16 mouse cellular contexts compared by ENCODE assay signal in the genomic region with DNA sequence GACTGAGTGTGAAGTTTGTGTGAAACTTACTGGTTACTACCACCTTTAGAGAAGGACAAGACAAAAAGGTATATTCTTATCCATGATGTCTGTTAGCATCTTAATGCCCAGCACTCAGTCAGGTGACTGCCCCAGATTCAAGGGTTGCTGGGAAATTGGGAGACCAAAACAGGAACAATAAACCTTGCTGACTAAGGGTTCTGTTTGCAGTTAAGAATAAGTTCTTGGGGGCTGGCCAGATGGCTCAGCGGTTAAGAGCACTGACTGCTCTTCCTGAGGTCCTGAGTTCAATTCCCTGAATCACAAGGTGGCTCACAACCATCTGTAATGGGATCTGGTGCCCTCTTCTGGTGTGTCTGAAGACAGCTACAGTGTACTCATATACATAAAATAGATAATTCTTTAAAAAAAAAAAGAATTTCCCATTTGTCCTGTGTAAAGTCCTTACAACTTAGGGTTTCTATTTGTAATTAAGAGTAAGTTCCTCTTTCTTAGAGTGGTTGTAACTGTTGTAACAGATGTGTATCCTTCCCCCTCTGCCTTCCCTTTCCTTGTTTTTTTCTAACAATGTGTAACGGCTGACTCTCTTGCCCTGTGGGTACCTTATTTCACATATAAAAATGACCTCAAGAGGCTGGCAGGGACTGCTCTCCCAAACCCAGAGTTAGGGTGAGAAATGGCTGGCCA. TPM values are rescaled to one million over a fixed set of nuclear protein-coding genes. Genes with fewer than 3 reads are reported as not detected.
DNase-seq lines count a peak whose midpoint lies in the region; ATAC-seq and TF ChIP-seq lines count a peak whose summit lies in the region.
"Had no signal": no experiment of that assay in that cellular context is flagged by ENCODE, and none has a peak within 500 bp of the region (broad histone marks: within the 10 kb centered on the region; RNA-seq: fewer than 3 reads in every experiment).

No protein-coding gene starts in this region.

- H3K9ac ChIP-seq in kidney, embryonic 16.5 days (replicated peaks; ENCODE audit: low read length), result 0 out of 2 replicates have a peak overlapping the region, but pooled peaks have one; percentile 12
- peak overlapping the region; percentile 28; the same call in 1 of the 2 replicates for H3K9ac ChIP-seq in MEL (ENCODE audit: control insufficient read depth, low read depth, low read length, poor library complexity, severe bottlenecking)
- H3K9ac ChIP-seq in hindbrain, embryonic 14.5 days, result no peak overlapping the region
- H3K9ac ChIP-seq in hindbrain, embryonic 13.5 days, result no peak overlapping the region
- H3K9ac ChIP-seq: embryonic facial prominence, embryonic 15.5 days; forebrain, embryonic 15.5 days had no signal

- ATAC-seq in kidney, embryonic 16.5 days (ENCODE audit: low FRiP score, low TSS enrichment), result no peak
- peak; percentile 16 for ATAC-seq in common myeloid progenitor, adult 5-6 weeks (replicated peaks; ENCODE audit: low read depth, poor library complexity, severe bottlenecking)
- peak; percentile 40 for ATAC-seq in megakaryocyte progenitor cell, adult 5-6 weeks (replicated peaks; ENCODE audit: poor library complexity)
- ATAC-seq in hindbrain, embryonic 14.5 days (ENCODE audit: low FRiP score), result no peak
- ATAC-seq in hindbrain, embryonic 13.5 days (ENCODE audit: low FRiP score), result no peak
- ATAC-seq: activated CD4-positive, CD25-positive, alpha-beta regulatory T cell, adult 4 months; forebrain, embryonic 15.5 days; inflammation-experienced regulatory T-cells, adult 6 months had no signal

- TF ChIP-seq RAD21 in MEL (IDR thresholded peaks at IDR 0.05; ENCODE audit: low read depth, low read length), result no peak

- 65% methylated on average over 2 of the region's 2 CpGs for WGBS in kidney, embryonic 16.5 days
- WGBS in hindbrain, embryonic 14.5 days, result 72% methylated on average over 2 of the region's 2 CpGs
- 83% methylated on average over 2 of the region's 2 CpGs for whole genome bisulfite sequencing in hindbrain, embryonic 13.5 days

- no peaks in the 10 kb centered on the region for H3K27me3 ChIP-seq in kidney, embryonic 16.5 days (ENCODE audit: insufficient read depth, low read length)
- H3K27me3 ChIP-seq in MEL (ENCODE audit: control insufficient read depth in 1 of 2, insufficient read depth in 2 of 2, low read length in 2 of 2), result no peaks in the 10 kb centered on the region
- H3K27me3 ChIP-seq in hindbrain, embryonic 14.5 days (ENCODE audit: control insufficient read depth, insufficient read depth, low read length), result no peaks in the 10 kb centered on the region; the same call in 1 of the 2 replicates
- peaks cover 18% of the 10 kb centered on the region for H3K27me3 ChIP-seq in hindbrain, embryonic 13.5 days
- H3K27me3 ChIP-seq: embryonic facial prominence, embryonic 15.5 days; forebrain, embryonic 15.5 days had no signal

- no peak overlapping the region for H3K4me2 ChIP-seq in kidney, embryonic 16.5 days (replicated peaks; ENCODE audit: low read depth, low read length)
- H3K4me2 ChIP-seq in hindbrain, embryonic 14.5 days (replicated peaks), result no peak overlapping the region
- H3K4me2 ChIP-seq in hindbrain, embryonic 13.5 days, result no peak overlapping the region
- H3K4me2 ChIP-seq: embryonic facial prominence, embryonic 15.5 days; forebrain, embryonic 15.5 days had no signal

- peak; percentile 78 to 81 for TF ChIP-seq EP300 in MEL (IDR thresholded peaks at IDR 0.05; ENCODE audit: low read depth in 1 of 2, low read length in 2 of 2)

- peak in 2 of 3 experiments; percentile 12 to 34; a peak in 1 of 6 replicates for TF ChIP-seq CTCF in MEL (IDR thresholded peaks at IDR 0.05 in 2 of 3, conservative IDR thresholded peaks at IDR 0.05 in 1 of 3; ENCODE audit: control insufficient read depth in 1 of 3, insufficient read depth in 1 of 3, low read depth in 2 of 3, low read length in 3 of 3, poor library complexity in 1 of 3, severe bottlenecking in 1 of 3)

- H3K36me3 ChIP-seq in kidney, embryonic 16.5 days (ENCODE audit: insufficient read depth, low read length), result no peaks in the 10 kb centered on the region
- peaks cover 0 to 40% of the 10 kb centered on the region in 2 experiments; a peak in 2 of 4 replicates for H3K36me3 ChIP-seq in MEL (ENCODE audit: control insufficient read depth in 1 of 2, insufficient read depth in 2 of 2, low read length in 2 of 2)
- H3K36me3 ChIP-seq in hindbrain, embryonic 14.5 days (replicated peaks; ENCODE audit: control insufficient read depth, insufficient read depth), result no peaks in the 10 kb centered on the region
- H3K36me3 ChIP-seq in hindbrain, embryonic 13.5 days, result no peaks in the 10 kb centered on the region
- H3K36me3 ChIP-seq: embryonic facial prominence, embryonic 15.5 days; forebrain, embryonic 15.5 days had no signal

- H3K79me2 ChIP-seq in MEL (ENCODE audit: control insufficient read depth, insufficient read depth, low read length, poor library complexity), result no peaks in the 10 kb centered on the region

- H3K27ac ChIP-seq in kidney, embryonic 16.5 days (ENCODE audit: low read length), result 0 out of 2 replicates have a peak overlapping the region, but pooled peaks have one; percentile 20
- peak overlapping the region; percentile 81 for H3K27ac ChIP-seq in MEL (ENCODE audit: control insufficient read depth, low read depth, low read length)
- no peak overlapping the region for H3K27ac ChIP-seq in hindbrain, embryonic 14.5 days
- no peak overlapping the region for H3K27ac ChIP-seq in hindbrain, embryonic 13.5 days
- H3K27ac ChIP-seq: embryonic facial prominence, embryonic 15.5 days; forebrain, embryonic 15.5 days had no signal

- H3K4me1 ChIP-seq in kidney, embryonic 16.5 days (ENCODE audit: insufficient read depth, low read length), result peaks cover 38% of the 10 kb centered on the region
- H3K4me1 ChIP-seq in MEL (ENCODE audit: control insufficient read depth in 1 of 2, insufficient read depth in 2 of 2, low read length in 2 of 2), result peaks cover 28 to 55% of the 10 kb centered on the region in 2 experiments
- no peaks in the 10 kb centered on the region for H3K4me1 ChIP-seq in hindbrain, embryonic 14.5 days (replicated peaks; ENCODE audit: control insufficient read depth, insufficient read depth, low read length)
- H3K4me1 ChIP-seq in hindbrain, embryonic 13.5 days (replicated peaks), result peaks cover 16% of the 10 kb centered on the region; the same call in 1 of the 2 replicates

- DNase-seq in kidney, adult 11 months, result no peak
- DNase-seq in MEL (ENCODE audit: low read depth, low spot score), result peak; percentile 91
- DNase-seq in hindbrain, embryonic 14.5 days (ENCODE audit: low spot score), result no peak
- DNase-seq: cerebellum, postnatal 25 days; right cerebral cortex, postnatal 4 days; thymus, adult 18-20 months had no signal

- no peak overlapping the region for H3K4me3 ChIP-seq in kidney, embryonic 16.5 days (ENCODE audit: low read length)
- H3K4me3 ChIP-seq in MEL (ENCODE audit: control insufficient read depth in 1 of 2, insufficient read depth in 1 of 2, low read depth in 2 of 2, low read length in 2 of 2), result peak overlapping the region; percentile 21 to 23; a peak in 3 of 4 replicates
- no peak overlapping the region for H3K4me3 ChIP-seq in hindbrain, embryonic 14.5 days (replicated peaks; ENCODE audit: low read length)
- H3K4me3 ChIP-seq in hindbrain, embryonic 13.5 days, result no peak overlapping the region
- H3K4me3 ChIP-seq: embryonic facial prominence, embryonic 15.5 days; forebrain, embryonic 15.5 days; myocyte had no signal

- TF ChIP-seq POLR2A in MEL (IDR thresholded peaks at IDR 0.05; ENCODE audit: control insufficient read depth in 1 of 2, insufficient read depth in 1 of 2, low read depth in 1 of 2, low read length in 2 of 2, poor library complexity in 1 of 2), result no peak; a peak in 1 of 4 replicates

- H3K9me3 ChIP-seq in kidney, embryonic 16.5 days (ENCODE audit: low read length), result no peaks in the 10 kb centered on the region
- no peaks in the 10 kb centered on the region for H3K9me3 ChIP-seq in MEL (replicated peaks; ENCODE audit: insufficient read depth, low read length)
- no peaks in the 10 kb centered on the region for H3K9me3 ChIP-seq in hindbrain, embryonic 14.5 days (ENCODE audit: control insufficient read depth, low read length)
- no peaks in the 10 kb centered on the region for H3K9me3 ChIP-seq in hindbrain, embryonic 13.5 days
- H3K9me3 ChIP-seq: embryonic facial prominence, embryonic 15.5 days; forebrain, embryonic 15.5 days had no signal

RNA-seq across cellular contexts. Expression of a gene that starts 24.9 kb away (rescaled TPM):
- polyA plus RNA-seq in kidney, embryonic 16.5 days (2015; fragmentation: Nextera tagmentation; extraction: Ambion mirVana), result 23.2 and 23.9 TPM in 2 replicates
- total RNA-seq in MEL (2012; rRNA removed), result 0.07 and 0.12 TPM in 2 replicates
- polyA plus RNA-seq in MEL (2012; ENCODE audit: insufficient read depth in 1 of 2, insufficient read length in 2 of 2, low read depth in 1 of 2, low replicate concordance in 2 of 2, missing spikeins in 1 of 2), result under 1 TPM in 1 of 2 experiments, not detected in 1; 0.18 TPM
- total RNA-seq in common myeloid progenitor, adult 5-6 weeks (2017), result 0.78 TPM in 1 of 2 replicates, not detected in the other
- not detected in 2 replicates for total RNA-seq in megakaryocyte progenitor cell, adult 5-6 weeks (2015)
- total RNA-seq in megakaryocyte progenitor cell, adult 5-6 weeks (2017), result not detected in 2 replicates
- 0.23 and 0.37 TPM in 2 replicates for polyA plus RNA-seq in hindbrain, embryonic 14.5 days (2014; fragmentation: Nextera tagmentation; extraction: Ambion mirVana)
- polyA plus RNA-seq in hindbrain, embryonic 13.5 days (2015; fragmentation: Nextera tagmentation; extraction: Ambion mirVana), result 0.56 and 0.66 TPM in 2 replicates

RNA-seq across cellular contexts. Expression of a gene that starts 33.9 kb away (rescaled TPM):
- 78.2 and 87.0 TPM in 2 replicates for polyA plus RNA-seq in kidney, embryonic 16.5 days (2015; fragmentation: Nextera tagmentation; extraction: Ambion mirVana)
- total RNA-seq in MEL (2012; rRNA removed), result 75.5 and 90.3 TPM in 2 replicates
- 10 to 100 TPM in 1 of 2 experiments, not detected in 1; 75.2 TPM for polyA plus RNA-seq in MEL (2012; ENCODE audit: insufficient read depth in 1 of 2, insufficient read length in 2 of 2, low read depth in 1 of 2, low replicate concordance in 2 of 2, missing spikeins in 1 of 2)
- 30.7 and 34.8 TPM in 2 replicates for total RNA-seq in common myeloid progenitor, adult 5-6 weeks (2017)
- total RNA-seq in megakaryocyte progenitor cell, adult 5-6 weeks (2015), result 7.9 and 13.1 TPM in 2 replicates
- total RNA-seq in megakaryocyte progenitor cell, adult 5-6 weeks (2017), result 58.6 and 63.5 TPM in 2 replicates
- polyA plus RNA-seq in hindbrain, embryonic 14.5 days (2014; fragmentation: Nextera tagmentation; extraction: Ambion mirVana), result 65.4 and 66.3 TPM in 2 replicates
- polyA plus RNA-seq in hindbrain, embryonic 13.5 days (2015; fragmentation: Nextera tagmentation; extraction: Ambion mirVana), result 82.9 and 84.6 TPM in 2 replicates

RNA-seq across cellular contexts. Expression of a gene that starts 52.0 kb away (rescaled TPM):
- 1.7 and 2.3 TPM in 2 replicates for polyA plus RNA-seq in kidney, embryonic 16.5 days (2015; fragmentation: Nextera tagmentation; extraction: Ambion mirVana)
- not detected in 2 replicates for total RNA-seq in MEL (2012; rRNA removed)
- polyA plus RNA-seq in MEL (2012; ENCODE audit: insufficient read depth in 1 of 2, insufficient read length in 2 of 2, low read depth in 1 of 2, low replicate concordance in 2 of 2, missing spikeins in 1 of 2), result not detected
- total RNA-seq in common myeloid progenitor, adult 5-6 weeks (2017), result 1.5 and 1.7 TPM in 2 replicates
- 1.8 and 3.1 TPM in 2 replicates for total RNA-seq in megakaryocyte progenitor cell, adult 5-6 weeks (2015)
- total RNA-seq in megakaryocyte progenitor cell, adult 5-6 weeks (2017), result 0.57 and 0.83 TPM in 2 replicates
- 0.11 TPM in 1 of 2 replicates, not detected in the other for polyA plus RNA-seq in hindbrain, embryonic 14.5 days (2014; fragmentation: Nextera tagmentation; extraction: Ambion mirVana)
- 0.09 and 0.10 TPM in 2 replicates for polyA plus RNA-seq in hindbrain, embryonic 13.5 days (2015; fragmentation: Nextera tagmentation; extraction: Ambion mirVana)
- polyA plus RNA-seq: activated CD4-positive, CD25-positive, alpha-beta regulatory T cell, adult 4 months; limb, embryonic 11.5 days had no signal

Comparison
In these comparisons a context has a peak if more than half of its experiments do, and no peak if none do; other contexts are left out.
1. ATAC-seq: peak in common myeloid progenitor, adult 5-6 weeks (single experiment) and megakaryocyte progenitor cell, adult 5-6 weeks (single experiment); none in kidney, embryonic 16.5 days (single experiment), hindbrain, embryonic 14.5 days (single experiment) and hindbrain, embryonic 13.5 days (single experiment).
2. H3K27ac ChIP-seq: peak in kidney, embryonic 16.5 days (single experiment) and MEL (single experiment); none in hindbrain, embryonic 14.5 days (single experiment) and hindbrain, embryonic 13.5 days (single experiment).
3. H3K4me3 ChIP-seq: peak in MEL (2 of 2); none in kidney, embryonic 16.5 days (single experiment), hindbrain, embryonic 14.5 days (single experiment) and hindbrain, embryonic 13.5 days (single experiment).
4. H3K9ac ChIP-seq: peak in kidney, embryonic 16.5 days (single experiment) and MEL (single experiment); none in hindbrain, embryonic 14.5 days (single experiment) and hindbrain, embryonic 13.5 days (single experiment).
5. RNA of a gene that starts 24.9 kb away (polyA plus RNA-seq): 23.2 to 23.9 TPM in kidney, embryonic 16.5 days; 0.56 to 0.66 TPM in hindbrain, embryonic 13.5 days, 0.23 to 0.37 TPM in hindbrain, embryonic 14.5 days and 0.18 TPM in MEL; every median in the first group is over 10 times any median in the second.